Mouse (Mus musculus) adrenal gland, postnatal 36 days (tissue): Measurements from ENCODE around the gene Zap70. TPM values are rescaled to one million over a fixed set of nuclear protein-coding genes. Genes with fewer than 3 reads are reported as not detected.

Experiments
- DNase-seq, 2 experiments: peaks; one replicate each; pipeline ENCODE4 v3.0.0; 2021; ENCODE audit warnings: mixed read lengths in 1 of 2
- long read RNA-seq, 2 experiments: library from polyadenylated mRNA; stranded (forward); transcript quantifications; one replicate each; pipeline ENCODE4 v2.0.0; 2021; ENCODE audit warnings: borderline sequencing depth in 2 of 2
- total RNA-seq, 2 experiments: library from RNA; stranded (reverse); gene quantifications; 2 replicates each; pipeline ENCODE4 v1.2.3; 2021

The Zap70 gene
- under 1 TPM; 0.53 to 0.56 TPM for total RNA-seq
- long read RNA-seq, experiment 1: 0 reads
- long read RNA-seq, experiment 2: 0 reads

DNA sequence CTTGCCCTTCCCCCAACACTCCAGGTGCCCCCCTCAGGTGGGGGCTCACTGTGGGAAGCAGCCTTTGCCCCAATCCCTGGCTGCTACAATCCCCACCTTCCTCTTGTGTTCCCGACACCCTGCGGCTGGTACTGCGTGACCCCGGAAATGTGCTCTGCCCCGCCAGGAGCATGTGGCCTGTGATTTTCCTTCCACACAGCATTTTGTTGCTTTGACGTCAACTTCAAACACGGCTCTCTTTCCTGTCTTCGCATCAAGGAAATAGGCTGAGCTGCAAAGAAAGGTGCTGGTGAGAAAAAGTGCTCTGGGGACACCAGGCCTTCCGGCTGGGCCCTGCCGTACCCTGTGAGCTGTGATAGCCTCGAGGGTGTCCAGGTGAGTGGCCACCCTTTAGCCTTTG lies at the start of gene Zap70:
Gene Zap70 (plus strand): TSS at position 231 of the 400 bp plus-strand sequence.
- no peak for DNase-seq

DNA sequence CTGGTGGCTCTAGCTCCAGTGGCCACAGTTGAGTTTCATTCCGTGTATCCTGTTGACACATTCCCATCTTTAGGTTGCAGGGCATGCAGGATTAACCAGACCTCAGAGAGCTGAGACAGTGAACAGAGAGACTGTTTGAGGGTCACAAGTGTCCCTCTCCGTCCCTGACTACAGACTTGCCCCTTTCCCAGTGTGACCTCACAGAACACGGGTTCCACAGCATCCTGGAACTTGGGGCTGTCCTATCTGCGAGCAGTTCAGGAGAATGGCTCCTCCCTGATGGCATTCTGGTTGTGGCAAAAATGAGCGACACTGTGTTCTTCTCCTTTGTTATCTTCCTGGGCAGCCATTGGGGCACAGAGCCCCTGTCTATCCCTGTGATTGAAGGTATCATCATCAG lies 47.3 kb upstream of the Zap70 start, which contains the start of gene Actr1b:
Gene Actr1b (minus strand): TSS at position 112 of the 400 bp plus-strand sequence.
- DNase-seq: no peak

DNA sequence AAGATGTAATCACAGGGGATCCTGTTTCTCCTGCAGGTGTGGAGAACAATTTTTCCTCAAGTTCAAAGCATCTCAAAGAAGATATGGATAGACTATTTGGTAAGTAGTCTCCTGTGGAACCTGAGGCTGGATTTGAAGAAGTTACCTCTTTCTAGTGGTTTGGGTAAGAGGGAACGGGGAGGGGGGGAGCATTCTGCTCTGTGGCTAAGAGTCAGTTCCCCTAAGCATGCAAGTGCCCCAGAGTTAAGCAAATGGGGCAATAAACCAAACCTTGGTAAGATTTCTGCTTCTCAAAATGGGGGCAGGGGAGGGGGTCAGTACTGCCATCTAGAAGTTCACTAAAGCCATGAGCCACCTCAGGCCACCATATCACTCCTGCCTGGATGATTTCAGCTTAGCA lies 42.8 kb upstream of the Zap70 start:
- no peak for DNase-seq

DNA sequence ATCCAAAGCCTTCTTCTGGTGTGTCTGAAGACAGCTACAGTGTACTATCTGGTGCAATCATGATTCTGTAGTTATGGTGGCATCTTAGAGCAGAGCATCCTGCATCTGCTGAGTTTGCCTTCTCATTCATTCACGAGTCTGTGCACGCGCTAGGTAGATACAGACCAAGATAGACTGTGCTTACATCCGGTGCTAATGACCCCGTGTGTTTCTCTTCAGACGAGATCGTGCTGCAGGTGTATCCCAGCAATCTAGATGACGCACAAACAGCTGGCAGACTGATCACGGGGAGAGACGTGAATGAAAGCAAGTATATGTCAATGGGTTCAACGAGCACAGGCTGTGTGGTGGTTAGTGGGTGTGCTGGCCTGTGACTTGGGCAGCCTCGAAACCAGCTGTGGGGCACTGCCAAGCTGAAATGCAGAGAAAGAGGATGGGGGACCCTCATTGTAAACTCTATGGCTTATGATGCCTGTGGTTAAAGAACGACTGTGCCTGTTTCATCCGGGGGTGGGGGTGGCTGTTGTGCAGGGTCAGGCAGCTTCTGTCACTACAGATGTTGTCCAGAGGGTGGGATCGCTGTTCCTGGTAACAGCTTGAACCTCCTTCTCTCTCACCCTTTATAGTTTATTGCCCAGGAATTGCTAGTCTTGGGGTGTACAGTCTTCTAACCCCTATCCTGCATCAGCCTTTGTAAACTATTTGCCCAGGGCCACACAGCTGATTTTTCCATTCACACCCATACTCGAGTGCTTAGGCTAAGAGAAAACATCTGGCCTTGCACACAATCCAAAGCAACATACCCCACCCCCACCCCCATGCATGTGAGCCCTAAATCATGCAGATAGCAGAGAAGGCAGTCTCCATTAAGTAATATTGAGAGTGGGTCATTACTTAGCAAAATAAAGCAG lies 38.2 kb upstream of the Zap70 start:
- no peak for DNase-seq

DNA sequence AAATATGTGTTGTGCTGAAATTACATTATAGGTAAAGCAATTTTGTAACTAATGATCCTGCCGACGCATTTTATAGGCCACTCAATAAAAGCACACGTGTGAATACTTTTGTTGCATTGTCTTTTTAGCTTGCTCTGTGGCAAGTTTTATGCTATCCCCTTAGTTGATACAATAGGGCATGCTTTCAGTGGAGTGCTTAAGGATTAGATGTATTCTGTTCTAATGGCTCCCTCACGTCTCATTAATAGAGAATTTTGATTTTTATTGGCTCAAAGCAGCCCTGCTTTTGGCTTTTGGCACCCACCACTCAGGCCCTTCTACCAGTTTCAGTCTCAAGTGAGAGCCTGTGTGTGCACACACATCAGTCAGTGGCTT lies 37.6 kb upstream of the Zap70 start:
- no peak for DNase-seq

DNA sequence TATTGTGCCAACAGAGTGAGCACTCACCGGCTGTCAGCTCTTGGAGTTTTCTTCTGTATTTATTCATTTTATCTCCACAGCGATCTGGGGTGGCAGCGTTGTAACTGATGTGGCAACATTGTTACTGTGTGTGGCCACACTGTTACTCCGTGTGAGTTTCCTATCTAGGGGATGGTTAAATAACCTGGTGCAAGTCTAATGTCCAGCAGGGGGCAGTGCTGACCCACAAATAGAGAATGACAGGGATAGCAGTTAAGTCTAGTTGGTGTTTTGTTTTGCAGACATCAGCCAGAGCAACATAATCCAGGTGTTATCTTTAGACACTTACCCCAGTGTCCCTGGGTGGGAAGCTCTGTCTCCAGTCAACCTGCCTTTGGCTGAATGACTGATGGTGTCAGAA lies 24.3 kb upstream of the Zap70 start:
- peak; percentile 81 to 85 for DNase-seq

DNA sequence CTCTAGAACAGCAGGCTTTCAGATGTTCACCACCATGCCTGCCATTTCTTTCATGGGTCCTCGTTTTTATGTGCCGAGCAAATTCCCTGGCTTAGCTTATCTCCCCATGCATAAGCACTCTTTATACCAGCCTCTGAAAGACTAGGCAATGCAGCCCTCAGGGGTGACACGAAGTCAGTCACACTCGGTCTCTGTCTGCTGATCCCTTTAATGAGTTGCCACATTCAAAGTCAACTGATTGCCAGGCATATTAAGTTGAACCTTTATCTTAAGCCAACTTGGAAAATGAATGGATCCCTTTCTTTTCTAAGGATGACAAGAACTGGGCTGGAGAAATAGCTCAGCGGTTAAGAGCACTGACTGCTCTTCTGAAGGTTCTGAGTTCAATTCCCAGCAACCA lies 22.4 kb upstream of the Zap70 start:
- DNase-seq: no peak

DNA sequence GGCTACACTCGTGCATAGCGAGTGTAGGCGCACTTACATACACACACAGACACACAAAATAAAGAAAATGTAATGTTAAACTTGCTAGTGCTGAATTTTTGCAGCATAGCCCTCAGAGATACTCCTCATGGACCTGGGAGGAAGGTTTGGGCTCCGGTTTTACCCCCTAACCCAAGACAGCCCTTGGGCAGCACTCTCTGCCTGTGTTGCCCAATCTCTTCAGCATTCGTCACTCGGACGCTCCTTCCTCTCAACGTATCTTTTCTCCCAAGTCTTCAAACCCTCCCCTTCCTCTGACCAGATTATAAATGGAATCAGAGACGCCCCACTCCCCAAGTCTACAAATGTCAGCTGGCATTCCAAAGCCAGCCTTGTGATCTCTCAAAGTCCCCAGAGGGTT lies 18.6 kb upstream of the Zap70 start:
- DNase-seq: no peak

DNA sequence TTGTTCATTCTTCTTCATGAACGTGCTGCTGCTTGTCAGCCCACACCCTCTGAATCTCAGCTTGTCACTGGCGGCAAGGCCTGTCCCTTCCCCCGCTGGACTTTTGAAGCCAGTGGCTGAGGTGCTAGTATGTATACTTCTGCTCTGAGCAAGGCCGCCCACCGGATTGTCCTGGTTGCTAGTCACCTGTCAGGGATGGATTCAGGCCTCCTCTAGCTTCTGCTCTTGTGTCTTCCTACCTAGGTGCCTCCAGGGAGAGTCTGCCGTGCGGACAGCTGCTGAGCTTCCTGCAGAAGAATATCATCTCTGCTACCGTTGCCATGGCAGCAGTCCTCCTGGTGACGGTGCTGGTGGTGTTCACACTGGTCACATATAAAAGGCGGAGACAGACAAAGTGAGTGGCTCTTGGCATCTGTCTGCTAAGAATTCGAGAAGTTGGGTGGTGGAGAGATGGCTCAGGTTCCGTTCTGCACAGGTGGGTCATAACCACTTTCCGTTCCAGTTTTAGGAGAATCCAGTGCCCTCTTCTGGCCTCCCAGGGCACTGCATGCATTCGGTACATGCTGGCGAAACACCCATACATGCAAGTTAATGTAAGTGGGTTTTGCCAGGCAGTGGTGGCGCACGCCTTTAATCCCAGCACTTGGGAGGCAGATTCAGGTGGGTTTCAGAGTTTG lies 17.2 kb upstream of the Zap70 start:
- DNase-seq: peak; percentile 60 to 74

DNA sequence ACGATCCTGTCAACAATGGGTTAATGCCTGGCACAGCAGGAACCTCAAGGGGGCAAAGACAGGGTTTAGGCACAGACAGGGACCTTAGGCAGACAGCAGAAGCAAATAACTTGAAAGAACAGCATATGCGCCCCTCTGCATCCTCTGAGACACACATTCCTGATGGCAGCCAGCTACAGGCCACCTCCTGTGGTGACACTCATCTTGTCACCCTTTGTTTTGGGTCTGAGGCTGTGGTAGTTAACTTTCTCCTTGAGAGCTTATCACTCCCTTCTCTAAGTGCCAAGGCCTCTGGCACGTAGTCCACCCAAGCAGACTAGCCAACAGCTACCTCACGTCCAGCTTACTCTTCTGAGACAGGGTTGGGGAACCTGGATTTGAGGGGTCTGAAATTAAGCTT lies 15.9 kb upstream of the Zap70 start:
- DNase-seq: no peak

DNA sequence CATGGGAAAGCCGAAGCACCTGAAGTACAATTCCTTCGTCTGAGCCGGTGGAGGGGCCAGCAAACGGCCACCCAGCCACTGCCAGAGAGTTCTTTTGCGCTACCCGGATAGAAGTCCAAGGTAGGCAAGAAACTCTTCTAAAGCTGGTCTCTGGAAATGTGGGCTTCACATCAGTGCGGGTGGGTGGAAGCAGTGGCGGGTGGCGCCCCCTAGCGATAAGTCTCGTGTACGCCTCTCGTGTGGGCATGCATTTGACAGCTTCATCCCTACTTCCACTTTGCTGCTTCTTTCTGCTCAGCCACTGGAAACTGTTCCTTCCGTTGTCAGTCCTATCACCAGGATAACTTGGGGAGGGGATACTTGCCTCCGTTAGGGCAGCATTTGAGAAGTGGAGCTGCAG lies 15.1 kb upstream of the Zap70 start:
- peak; percentile 28 to 41 for DNase-seq

DNA sequence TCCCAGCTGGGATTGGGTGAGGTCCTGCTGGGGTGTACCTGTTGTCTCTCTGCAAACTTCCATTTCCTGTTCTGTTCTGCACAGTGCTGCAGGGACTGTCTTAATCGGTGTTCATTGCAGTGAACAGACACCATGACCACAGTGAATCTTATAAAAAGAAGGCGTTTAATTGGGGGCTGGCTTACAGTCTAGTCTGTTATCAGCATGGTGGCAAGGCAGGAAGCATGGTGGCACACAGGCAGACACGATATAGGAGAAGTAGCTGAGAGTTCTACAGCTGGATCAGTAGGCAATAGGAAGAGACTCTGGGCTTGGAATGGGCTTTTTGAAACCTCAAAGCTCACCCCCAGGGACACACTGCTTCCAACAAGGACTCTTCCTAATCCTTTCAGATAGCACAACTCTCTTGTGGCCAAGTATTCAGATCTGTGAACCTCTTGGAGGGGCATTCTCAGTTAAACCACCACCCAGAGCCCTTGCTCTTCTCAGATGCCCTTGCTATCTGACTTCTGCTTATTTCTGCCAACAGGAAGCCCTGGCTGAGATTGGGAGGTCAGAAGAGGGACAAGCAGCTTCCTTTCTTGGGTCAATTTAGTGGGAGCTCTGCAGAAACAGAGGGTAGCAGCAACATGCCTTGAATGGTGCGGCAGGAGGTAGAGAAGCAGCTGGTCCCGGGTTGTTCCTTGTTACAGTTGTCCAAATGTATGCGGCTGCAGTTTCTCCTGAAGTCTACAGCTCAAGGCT lies 7.5 kb upstream of the Zap70 start:
- no peak for DNase-seq

DNA sequence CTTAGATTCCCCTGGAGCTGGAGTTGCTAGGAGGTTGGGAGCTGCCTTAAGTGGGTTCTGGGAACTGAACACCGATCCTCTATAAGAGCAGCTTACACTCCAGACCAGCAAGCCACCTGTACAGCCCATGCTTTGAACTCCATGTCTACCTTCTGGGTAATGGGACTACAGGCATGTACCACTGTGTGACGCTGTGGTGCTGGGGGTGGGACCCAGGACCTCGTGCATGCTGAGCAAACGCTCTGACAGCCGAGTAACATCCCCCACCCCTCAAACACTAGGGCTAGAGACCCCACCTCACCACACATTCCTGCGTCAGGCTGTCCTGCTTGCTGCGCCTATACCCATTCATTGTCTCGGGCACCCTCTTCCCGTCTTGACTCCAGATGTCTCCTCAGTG lies 3.0 kb upstream of the Zap70 start:
- DNase-seq: no peak

DNA sequence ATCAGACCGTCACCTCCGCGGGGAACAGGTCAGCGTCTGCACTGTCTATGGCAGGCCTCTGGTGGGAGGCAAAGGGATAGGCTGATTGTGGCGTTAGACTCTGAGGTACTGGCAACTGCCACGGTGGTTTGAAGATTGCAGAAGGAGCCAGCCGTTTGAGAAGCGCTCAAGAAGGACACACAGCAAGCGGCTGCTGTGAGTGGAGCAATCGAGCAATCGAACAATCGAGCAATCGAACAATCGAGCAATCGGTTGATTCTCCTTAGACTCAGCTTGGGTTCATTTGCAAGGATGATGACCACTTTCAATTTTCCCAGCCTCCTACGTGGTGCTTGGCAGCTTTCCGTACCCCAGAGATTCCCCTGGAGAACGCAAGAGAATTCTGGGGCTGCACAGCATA lies 2.5 kb upstream of the Zap70 start:
- DNase-seq: no peak

DNA sequence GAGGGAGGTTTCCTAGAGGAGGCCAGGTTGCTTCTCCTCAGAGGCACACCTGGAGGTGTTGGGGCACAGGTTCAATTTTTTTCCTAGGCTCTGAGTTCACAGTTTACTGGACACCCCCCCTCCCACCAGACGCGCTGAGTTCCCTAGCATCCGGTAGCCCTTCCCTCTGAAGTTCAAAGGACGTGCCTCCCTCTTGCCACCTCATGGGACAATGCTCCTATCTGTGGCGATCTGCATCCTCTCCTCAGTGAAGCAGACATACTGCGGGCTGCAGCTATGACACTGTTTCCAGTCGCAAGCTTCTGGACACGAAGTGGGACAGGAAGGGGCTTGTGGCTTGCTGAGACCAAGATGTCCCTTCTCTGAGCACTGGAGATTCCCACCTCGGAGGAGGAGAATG lies 1.2 kb upstream of the Zap70 start:
- DNase-seq: no peak

DNA sequence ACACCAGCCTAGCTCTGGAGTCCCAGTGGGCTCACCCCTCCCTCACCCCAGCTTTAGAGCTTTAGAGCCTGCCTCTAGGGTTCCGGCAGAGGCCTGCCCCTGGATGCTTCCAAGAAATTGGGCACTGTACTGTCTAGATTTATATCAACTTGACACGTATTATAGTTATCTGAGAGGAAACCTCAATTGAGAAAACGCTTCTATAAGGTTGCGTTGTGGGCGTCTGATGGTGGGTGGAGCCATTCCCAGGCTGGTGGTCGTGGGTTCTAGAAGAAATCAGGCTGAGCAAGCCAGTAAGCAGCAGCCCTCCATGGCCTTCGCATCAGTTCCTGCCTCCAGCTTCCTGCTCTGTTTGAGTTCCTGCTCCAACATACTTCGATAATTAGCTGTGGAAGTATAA lies 537 bp upstream of the Zap70 start:
- no peak for DNase-seq

DNA sequence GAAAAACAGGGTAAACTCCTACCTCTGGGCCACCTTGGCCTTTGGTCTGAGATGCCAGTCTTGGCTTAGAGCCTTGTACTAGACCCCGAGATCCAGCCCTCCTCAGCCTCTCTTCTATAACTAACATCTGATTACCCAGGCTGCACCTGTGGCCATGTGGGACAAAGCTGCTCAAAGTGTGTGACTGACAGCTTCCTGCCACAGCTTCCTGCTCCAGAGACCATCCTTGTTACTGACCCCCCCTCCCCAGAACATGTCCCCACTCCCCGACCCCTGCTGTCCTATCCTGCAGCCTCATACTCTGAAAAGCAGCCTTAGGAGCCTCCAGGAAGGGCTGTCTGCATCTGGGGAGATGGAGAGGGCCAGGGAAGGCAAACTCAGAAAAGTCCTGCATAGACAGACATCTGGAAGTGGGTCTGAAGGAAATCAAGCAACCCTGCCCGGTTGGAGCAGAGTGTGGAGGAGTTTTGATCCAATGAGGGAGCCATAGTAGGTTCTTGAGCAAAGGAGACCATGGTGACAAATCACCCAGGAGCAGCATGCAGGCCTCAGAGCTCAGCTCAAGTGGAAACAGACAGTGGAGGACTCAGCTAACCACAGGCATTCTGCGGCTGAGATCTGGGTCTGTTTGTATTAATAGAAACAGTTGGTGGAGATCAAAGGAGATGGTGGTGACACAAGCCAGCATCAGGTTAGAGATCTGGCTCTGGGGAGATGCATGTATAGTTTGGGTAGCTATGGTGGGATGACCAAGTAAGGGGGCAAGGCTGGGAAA lies 5.0 kb downstream of the Zap70 start:
- DNase-seq: no peak

DNA sequence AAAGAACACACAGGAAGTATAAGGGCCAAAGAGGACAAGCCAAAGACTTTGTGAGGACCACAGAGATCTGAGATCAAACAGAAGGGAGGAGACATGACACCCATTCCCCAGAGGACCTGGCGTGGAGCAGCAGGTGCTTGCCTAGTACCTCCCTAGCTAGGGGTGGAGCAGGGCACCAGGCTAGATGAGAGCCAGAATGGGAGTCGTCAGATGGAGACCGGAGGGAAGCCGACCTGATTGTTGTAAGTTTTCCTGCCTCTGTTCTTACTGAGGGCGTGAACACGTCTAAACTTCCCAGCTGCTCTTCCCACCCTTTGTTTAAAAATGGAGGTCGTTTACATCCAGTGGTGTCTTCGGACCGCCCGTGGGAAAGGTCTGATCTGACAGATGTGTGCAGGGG lies 5.7 kb downstream of the Zap70 start:
- DNase-seq: no peak

DNA sequence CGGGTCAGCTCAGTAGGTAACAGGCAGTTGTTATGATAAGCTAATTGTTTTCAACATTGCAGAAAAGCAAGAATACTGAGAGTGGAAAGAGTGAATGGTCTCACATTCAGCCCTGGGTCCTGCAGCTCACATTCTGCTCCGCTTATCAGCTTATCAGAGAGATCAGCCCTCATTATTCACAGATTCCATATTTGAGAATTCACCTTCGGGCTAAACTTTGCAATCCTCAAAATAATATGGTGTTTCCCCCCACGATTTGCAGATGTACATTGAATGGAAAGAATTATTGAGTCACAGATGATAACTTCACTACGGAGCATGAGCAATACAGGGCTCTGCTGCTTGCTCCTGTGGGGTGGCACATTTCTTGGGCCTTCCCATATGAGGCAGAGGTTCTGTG lies 7.2 kb downstream of the Zap70 start:
- no peak for DNase-seq

DNA sequence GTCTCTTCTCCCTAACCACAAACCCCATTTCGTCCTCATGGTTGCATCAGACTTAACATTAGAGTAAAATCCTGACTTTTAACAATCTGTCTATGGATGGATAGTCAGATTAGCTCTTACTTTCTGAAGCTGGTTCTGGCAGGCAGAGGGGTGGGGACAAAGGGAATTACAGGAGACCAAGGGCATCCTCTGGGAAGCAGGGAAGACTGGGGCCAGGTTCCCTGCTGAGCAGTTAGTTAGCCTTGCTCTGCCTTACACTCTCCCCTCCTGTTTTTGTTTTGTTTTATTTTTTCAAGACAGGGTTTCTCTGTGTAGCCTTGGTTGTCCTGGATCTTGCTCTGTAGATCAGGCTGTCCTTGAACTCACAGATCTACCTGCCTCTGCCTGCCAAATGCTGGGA lies 8.4 kb downstream of the Zap70 start:
- DNase-seq: no peak

DNA sequence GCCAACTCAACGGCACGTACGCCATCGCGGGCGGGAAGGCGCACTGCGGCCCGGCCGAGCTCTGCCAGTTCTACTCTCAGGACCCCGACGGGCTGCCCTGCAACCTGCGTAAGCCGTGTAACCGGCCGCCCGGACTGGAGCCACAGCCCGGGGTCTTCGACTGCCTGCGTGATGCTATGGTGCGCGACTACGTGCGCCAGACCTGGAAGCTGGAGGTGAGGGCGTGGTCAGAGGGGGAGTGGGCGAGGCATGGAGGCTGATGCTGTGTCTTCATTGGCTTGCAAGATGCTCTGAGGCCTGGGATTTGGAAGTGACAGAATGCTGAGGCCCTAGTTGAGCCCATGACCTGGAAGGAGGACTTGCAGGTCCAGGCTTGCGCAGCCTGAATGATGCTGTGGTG lies 9.4 kb downstream of the Zap70 start:
- no peak for DNase-seq
